Comparison of ENCODE assay signal across 11 mouse cellular contexts in genomic region chrX:93654218-93655002, GRCm38 (mm10). TPM values are rescaled to one million over a fixed set of nuclear protein-coding genes. Genes with fewer than 3 reads are reported as not detected.
DNase-seq lines count a peak whose midpoint lies in the region; ATAC-seq and TF ChIP-seq lines count a peak whose summit lies in the region.
"Had no signal": no experiment of that assay in that cellular context is flagged by ENCODE, and none has a peak within 500 bp of the region (broad histone marks: within the 10 kb centered on the region; RNA-seq: fewer than 3 reads in every experiment).

Pcyt1b (plus strand) TSS chrX:93654863.

- peak; percentile 37; the same call in 1 of the 2 replicates for ATAC-seq in granulocyte monocyte progenitor cell, adult 5-6 weeks (replicated peaks; ENCODE audit: poor library complexity, severe bottlenecking)
- ATAC-seq in neural tube, embryonic 14.5 days (ENCODE audit: low read depth) = no peak
- ATAC-seq in lung, postnatal 0 days = no peak

- 17% methylated on average over 3 of the region's 3 CpGs for WGBS in neural tube, embryonic 14.5 days
- WGBS in lung, postnatal 0 days = 22% methylated on average over 3 of the region's 3 CpGs

- no peak for TF ChIP-seq EP300 in lung, postnatal 0 days (IDR thresholded peaks at IDR 0.05)

- no peak within 1 kb of the TSS for H3K27ac ChIP-seq in neural tube, embryonic 14.5 days (ENCODE audit: low read depth, low read length)
- H3K27ac ChIP-seq in lung, postnatal 0 days (ENCODE audit: low read length) = no peak within 1 kb of the TSS
- H3K27ac ChIP-seq: liver, embryonic 13.5 days had no signal

- H3K27me3 ChIP-seq in neural tube, embryonic 14.5 days (ENCODE audit: control insufficient read depth, insufficient read depth, low read length) = no peaks in the 10 kb centered on the region
- H3K27me3 ChIP-seq in lung, postnatal 0 days (replicated peaks; ENCODE audit: insufficient read depth, low read length) = no peaks in the 10 kb centered on the region
- H3K27me3 ChIP-seq: liver, embryonic 13.5 days had no signal

- H3K9me3 ChIP-seq in neural tube, embryonic 14.5 days (ENCODE audit: control insufficient read depth, low read length) = no peaks in the 10 kb centered on the region
- H3K9me3 ChIP-seq in lung, postnatal 0 days (ENCODE audit: low read length) = no peaks in the 10 kb centered on the region
- H3K9me3 ChIP-seq: liver, embryonic 13.5 days had no signal

- no peaks in the 10 kb centered on the region for H3K36me3 ChIP-seq in neural tube, embryonic 14.5 days (ENCODE audit: control insufficient read depth, insufficient read depth, low read length)
- H3K36me3 ChIP-seq in lung, postnatal 0 days (ENCODE audit: insufficient read depth, low read length) = no peaks in the 10 kb centered on the region
- H3K36me3 ChIP-seq: liver, embryonic 13.5 days had no signal

- no peaks in the 10 kb centered on the region for H3K4me1 ChIP-seq in neural tube, embryonic 14.5 days (ENCODE audit: control insufficient read depth, insufficient read depth, low read length)
- no peaks in the 10 kb centered on the region for H3K4me1 ChIP-seq in lung, postnatal 0 days (ENCODE audit: insufficient read depth, low read depth, low read length)
- H3K4me1 ChIP-seq: liver, embryonic 13.5 days had no signal

- H3K4me2 ChIP-seq in neural tube, embryonic 14.5 days (ENCODE audit: low read depth, low read length) = no peak within 1 kb of the TSS
- H3K4me2 ChIP-seq in lung, postnatal 0 days (replicated peaks; ENCODE audit: low read depth, low read length) = no peak within 1 kb of the TSS
- H3K4me2 ChIP-seq: liver, embryonic 13.5 days had no signal

- H3K4me3 ChIP-seq in neural tube, embryonic 14.5 days (ENCODE audit: low read depth, low read length) = no peak within 1 kb of the TSS
- no peak within 1 kb of the TSS for H3K4me3 ChIP-seq in lung, postnatal 0 days (ENCODE audit: low read depth, low read length)
- H3K4me3 ChIP-seq: liver, embryonic 13.5 days had no signal

- no peak for TF ChIP-seq CTCF in lung, postnatal 0 days (IDR thresholded peaks at IDR 0.05)

- no peak within 1 kb of the TSS for H3K9ac ChIP-seq in neural tube, embryonic 14.5 days (replicated peaks; ENCODE audit: low read depth, low read length)
- no peak within 1 kb of the TSS for H3K9ac ChIP-seq in lung, postnatal 0 days (replicated peaks; ENCODE audit: low read depth)
- H3K9ac ChIP-seq: liver, embryonic 13.5 days had no signal

- intact Hi-C loops in left cerebral cortex, postnatal 14 days (cut with DNase I) = no loop called here

- peak; percentile 2 for DNase-seq in right cerebral cortex, adult 18-20 months
- DNase-seq in right cerebral cortex, adult 2 months (ENCODE audit: low spot score in 2 of 2) = no peak
- no peak for DNase-seq in left cerebral cortex, postnatal 14 days (ENCODE audit: low spot score in 2 of 2)
- no peak for DNase-seq in lung, postnatal 0 days (ENCODE audit: low spot score)
- no peak for DNase-seq in right cerebral cortex, postnatal 14 days
- DNase-seq in kidney, adult 18-20 months = no peak
- DNase-seq: heart, adult 11 months; kidney, adult 8-10 months; liver, embryonic 13.5 days had no signal

RNA-seq across cellular contexts. Expression of gene Pcyt1b, which starts in this region (rescaled TPM):
- 0.26 and 0.68 TPM in 2 replicates for total RNA-seq in granulocyte monocyte progenitor cell, adult 5-6 weeks (2014; fragmentation: Nextera tagmentation)
- 0.82 and 3.3 TPM in 2 replicates for total RNA-seq in granulocyte monocyte progenitor cell, adult 5-6 weeks (2017)
- 10 to 100 TPM; 44.5 to 44.6 TPM for total RNA-seq in left cerebral cortex, postnatal 14 days (2021)
- polyA plus RNA-seq in neural tube, embryonic 14.5 days (2014; fragmentation: Nextera tagmentation; extraction: Ambion mirVana) = 22.0 and 24.9 TPM in 2 replicates
- polyA plus RNA-seq in lung, postnatal 0 days (2015; fragmentation: Nextera tagmentation; extraction: Ambion mirVana) = 0.27 and 0.43 TPM in 2 replicates

Comparison
In these comparisons a context has a peak if more than half of its experiments do, and no peak if none do; other contexts are left out.
1. RNA of gene Pcyt1b (total RNA-seq): 44.5 to 44.6 TPM in left cerebral cortex, postnatal 14 days; 0.26 to 3.3 TPM in granulocyte monocyte progenitor cell, adult 5-6 weeks; every median in the first group is over 10 times any median in the second.
2. RNA of gene Pcyt1b (polyA plus RNA-seq): 22.0 to 24.9 TPM in neural tube, embryonic 14.5 days; 0.27 to 0.43 TPM in lung, postnatal 0 days; every median in the first group is over 10 times any median in the second.